Mouse (Mus musculus): ENCODE results near the gene Chrna7. TPM values are rescaled to one million over a fixed set of nuclear protein-coding genes. Genes with fewer than 3 reads are reported as not detected.

Chrna7 gene
- polyA plus RNA-seq (2012) = not detected in 2 replicates

DNA sequence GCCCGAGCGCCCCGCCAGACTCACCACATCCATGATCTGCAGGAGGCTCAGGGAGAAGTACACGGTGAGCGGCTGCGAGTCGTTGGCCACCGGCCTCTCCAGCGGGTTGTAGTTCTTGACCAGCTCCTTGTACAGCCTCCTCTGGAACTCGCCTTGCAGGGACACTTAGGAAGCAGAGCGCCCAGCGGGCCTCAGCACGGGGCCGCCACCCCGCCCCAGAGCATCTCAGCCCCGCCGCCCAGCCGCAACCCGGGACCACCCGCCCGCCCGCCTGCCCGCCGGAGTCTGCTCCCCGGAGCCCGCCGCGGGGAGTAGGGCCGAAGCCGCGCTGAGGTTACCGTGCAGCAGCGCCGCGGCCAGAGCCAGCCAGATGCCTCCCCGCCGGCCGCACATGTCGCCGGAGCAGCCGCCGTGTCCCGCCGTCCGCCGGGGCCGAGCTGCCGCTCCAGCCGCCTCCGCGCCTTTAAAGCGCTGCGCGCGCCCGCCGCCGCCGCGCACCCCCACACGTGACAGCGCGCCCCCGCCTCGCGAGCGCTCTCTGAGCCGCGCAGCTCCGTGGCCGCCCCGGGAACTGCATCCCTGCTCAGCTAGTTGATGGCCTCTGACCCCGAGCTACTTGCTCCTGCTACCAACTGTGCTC is at the start of gene Chrna7:
TSS of gene Chrna7 (minus strand) at position 486 of the 640 bp plus-strand sequence.

Other genes starting within 250 kb of the Chrna7 start
- gene Otud7a, start 232.2 kb upstream of the Chrna7 start, polyA plus RNA-seq (2012) = not detected in 2 replicates